Mouse (Mus musculus): ENCODE results near the gene Rasl10a. TPM values are rescaled to one million over a fixed set of nuclear protein-coding genes. Genes with fewer than 3 reads are reported as not detected.

Gene Rasl10a
- polyA plus RNA-seq, 1 experiment = 6.9 TPM

GRCm38 (mm10) chr11:5025108-5025507, 32.8 kb upstream of the Rasl10a start:
- 94% methylated on average over 1 of the region's 1 CpGs for WGBS
- no peak for DNase-seq
- no peaks in the 10 kb centered on the region for H3K4me1 ChIP-seq (ENCODE audit: control insufficient read depth, insufficient read depth, low read length)
- H3K4me3 ChIP-seq (replicated peaks; ENCODE audit: extremely low read depth, low read depth, low read length) = no peak overlapping the region
- TF ChIP-seq POLR2A (IDR thresholded peaks at IDR 0.05; ENCODE audit: borderline replicate concordance, extremely low read depth, low read depth, low read length) (no peak), CTCF (IDR thresholded peaks at IDR 0.05; ENCODE audit: insufficient read depth, low read length) (no peak)

GRCm38 (mm10) chr11:5028228-5028627, 29.7 kb upstream of the Rasl10a start:
- DNase-seq = no peak
- Histone ChIP-seq H3K4me3 (replicated peaks; ENCODE audit: extremely low read depth, low read depth, low read length) (no peak overlapping the region), H3K4me1 (ENCODE audit: control insufficient read depth, insufficient read depth, low read length) (no peaks in the 10 kb centered on the region)
- 91% methylated on average over 7 of the region's 7 CpGs for WGBS
- TF ChIP-seq CTCF (IDR thresholded peaks at IDR 0.05; ENCODE audit: insufficient read depth, low read length) (no peak), POLR2A (IDR thresholded peaks at IDR 0.05; ENCODE audit: borderline replicate concordance, extremely low read depth, low read depth, low read length) (no peak)

GRCm38 (mm10) chr11:5032706-5033105, 25.2 kb upstream of the Rasl10a start:
- TF ChIP-seq POLR2A (IDR thresholded peaks at IDR 0.05; ENCODE audit: borderline replicate concordance, extremely low read depth, low read depth, low read length) (no peak), CTCF (IDR thresholded peaks at IDR 0.05; ENCODE audit: insufficient read depth, low read length) (no peak)
- H3K4me3 ChIP-seq (replicated peaks; ENCODE audit: extremely low read depth, low read depth, low read length) = no peak overlapping the region
- WGBS = 92% methylated on average over 10 of the region's 10 CpGs
- DNase-seq = no peak
- no peaks in the 10 kb centered on the region for H3K4me1 ChIP-seq (ENCODE audit: control insufficient read depth, insufficient read depth, low read length)

GRCm38 (mm10) chr11:5033136-5033535, 24.8 kb upstream of the Rasl10a start:
- TF ChIP-seq POLR2A (IDR thresholded peaks at IDR 0.05; ENCODE audit: borderline replicate concordance, extremely low read depth, low read depth, low read length) (no peak), CTCF (IDR thresholded peaks at IDR 0.05; ENCODE audit: insufficient read depth, low read length) (no peak)
- Histone ChIP-seq H3K4me1 (ENCODE audit: control insufficient read depth, insufficient read depth, low read length) (no peaks in the 10 kb centered on the region), H3K4me3 (replicated peaks; ENCODE audit: extremely low read depth, low read depth, low read length) (no peak overlapping the region)
- DNase-seq = no peak
- WGBS = 65% methylated on average over 3 of the region's 3 CpGs

GRCm38 (mm10) chr11:5035421-5035820, 22.5 kb upstream of the Rasl10a start:
- no peak overlapping the region for H3K4me3 ChIP-seq (replicated peaks; ENCODE audit: extremely low read depth, low read depth, low read length)
- WGBS = 88% methylated on average over 4 of the region's 4 CpGs
- no peak for TF ChIP-seq CTCF (IDR thresholded peaks at IDR 0.05; ENCODE audit: insufficient read depth, low read length)
- TF ChIP-seq POLR2A (IDR thresholded peaks at IDR 0.05; ENCODE audit: borderline replicate concordance, extremely low read depth, low read depth, low read length) = no peak

GRCm38 (mm10) chr11:5037146-5037854, 20.6 kb upstream of the Rasl10a start:
- H3K4me3 ChIP-seq (replicated peaks; ENCODE audit: extremely low read depth, low read depth, low read length) = no peak overlapping the region
- H3K4me1 ChIP-seq (ENCODE audit: control insufficient read depth, insufficient read depth, low read length) = no peaks in the 10 kb centered on the region
- 79% methylated on average over 8 of the region's 8 CpGs for WGBS
- TF ChIP-seq CTCF (IDR thresholded peaks at IDR 0.05; ENCODE audit: insufficient read depth, low read length) (no peak), POLR2A (IDR thresholded peaks at IDR 0.05; ENCODE audit: borderline replicate concordance, extremely low read depth, low read depth, low read length) (no peak)
- no peak for DNase-seq

More at GRCm38 (mm10) chr11:5035421-5035820, 22.5 kb upstream of the Rasl10a start:
- DNase-seq = no peak
- H3K4me1 ChIP-seq (ENCODE audit: control insufficient read depth, insufficient read depth, low read length) = no peaks in the 10 kb centered on the region

- WGBS = 86% methylated on average over 5 of the region's 5 CpGs
- DNase-seq = no peak
- TF ChIP-seq CTCF (IDR thresholded peaks at IDR 0.05; ENCODE audit: insufficient read depth, low read length) = no peak
- no peak for TF ChIP-seq POLR2A (IDR thresholded peaks at IDR 0.05; ENCODE audit: borderline replicate concordance, extremely low read depth, low read depth, low read length)
- no peaks in the 10 kb centered on the region for H3K4me1 ChIP-seq (ENCODE audit: control insufficient read depth, insufficient read depth, low read length)
- no peak overlapping the region for H3K4me3 ChIP-seq (replicated peaks; ENCODE audit: extremely low read depth, low read depth, low read length)
Observed at GRCm38 (mm10) chr11:5040585-5040984, 17.3 kb upstream of the Rasl10a start.

GRCm38 (mm10) chr11:5041144-5041780, 16.7 kb upstream of the Rasl10a start:
- no peak for DNase-seq
- Histone ChIP-seq H3K4me1 (ENCODE audit: control insufficient read depth, insufficient read depth, low read length) (no peaks in the 10 kb centered on the region), H3K4me3 (replicated peaks; ENCODE audit: extremely low read depth, low read depth, low read length) (no peak overlapping the region)
- 77% methylated on average over 18 of the region's 18 CpGs for WGBS
- TF ChIP-seq POLR2A (IDR thresholded peaks at IDR 0.05; ENCODE audit: borderline replicate concordance, extremely low read depth, low read depth, low read length) (no peak), CTCF (IDR thresholded peaks at IDR 0.05; ENCODE audit: insufficient read depth, low read length) (no peak)

GRCm38 (mm10) chr11:5042645-5043381, 15.1 kb upstream of the Rasl10a start:
- WGBS = 74% methylated on average over 8 of the region's 8 CpGs
- DNase-seq = no peak

More at GRCm38 (mm10) chr11:5042645-5043381, 15.1 kb upstream of the Rasl10a start:
- no peaks in the 10 kb centered on the region for H3K4me1 ChIP-seq (ENCODE audit: control insufficient read depth, insufficient read depth, low read length)
- no peak for TF ChIP-seq POLR2A (IDR thresholded peaks at IDR 0.05; ENCODE audit: borderline replicate concordance, extremely low read depth, low read depth, low read length)
- no peak for TF ChIP-seq CTCF (IDR thresholded peaks at IDR 0.05; ENCODE audit: insufficient read depth, low read length)
- no peak overlapping the region for H3K4me3 ChIP-seq (replicated peaks; ENCODE audit: extremely low read depth, low read depth, low read length)

Data from lung, adult 2 months (tissue).